Mouse (Mus musculus): ENCODE data around the gene Gpr165.

The Gpr165 gene

GRCm38 (mm10) chrX:96712907-96713774, at the start of gene Gpr165:
Gpr165 (plus strand) TSS chrX:96713441.
- no peak for DNase-seq (ENCODE audit: low read depth)

- no peak for DNase-seq (ENCODE audit: low read depth)
Observed at GRCm38 (mm10) chrX:96674871-96675270, 38.4 kb upstream of the Gpr165 start.
